Mouse (Mus musculus): ENCODE measurements around the gene Zfp618. TPM values are rescaled to one million over a fixed set of nuclear protein-coding genes. Genes with fewer than 3 reads are reported as not detected.

The Zfp618 gene
- polyA plus RNA-seq, 1 experiment from 2014 or later = 32.5 TPM

DNA sequence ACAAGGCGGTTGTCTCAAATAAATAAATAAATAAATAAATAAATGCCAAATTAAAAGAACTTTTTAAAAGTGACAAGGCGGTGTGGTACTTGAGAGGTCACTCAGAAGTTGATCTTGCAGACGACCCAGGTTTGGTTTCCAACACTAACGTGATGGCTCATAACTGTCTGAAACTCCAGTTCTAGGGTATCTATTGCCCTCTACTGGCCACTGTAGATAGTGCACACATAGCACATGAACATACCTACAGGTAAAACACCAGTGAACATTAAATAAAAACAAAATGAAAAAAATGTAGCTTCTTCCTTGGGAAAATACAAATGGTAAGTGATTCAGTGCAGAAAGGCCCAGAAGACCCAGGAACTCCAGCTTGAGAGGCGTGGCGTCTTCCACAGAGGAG lies 181.9 kb downstream of the Zfp618 start:
- H3K27ac ChIP-seq = no peak overlapping the region
- no peak overlapping the region for H3K4me3 ChIP-seq
- no peaks in the 10 kb centered on the region for H3K36me3 ChIP-seq
- no peaks in the 10 kb centered on the region for H3K27me3 ChIP-seq
- H3K9me3 ChIP-seq = no peaks in the 10 kb centered on the region
- no peak overlapping the region for H3K9ac ChIP-seq
- no peak overlapping the region for H3K4me2 ChIP-seq
- WGBS = 93% methylated on average over 6 of the region's 6 CpGs
- H3K4me1 ChIP-seq = no peaks in the 10 kb centered on the region
- ATAC-seq (ENCODE audit: insufficient number of reproducible peaks, low FRiP score, low TSS enrichment, low read depth) = no peak

DNA sequence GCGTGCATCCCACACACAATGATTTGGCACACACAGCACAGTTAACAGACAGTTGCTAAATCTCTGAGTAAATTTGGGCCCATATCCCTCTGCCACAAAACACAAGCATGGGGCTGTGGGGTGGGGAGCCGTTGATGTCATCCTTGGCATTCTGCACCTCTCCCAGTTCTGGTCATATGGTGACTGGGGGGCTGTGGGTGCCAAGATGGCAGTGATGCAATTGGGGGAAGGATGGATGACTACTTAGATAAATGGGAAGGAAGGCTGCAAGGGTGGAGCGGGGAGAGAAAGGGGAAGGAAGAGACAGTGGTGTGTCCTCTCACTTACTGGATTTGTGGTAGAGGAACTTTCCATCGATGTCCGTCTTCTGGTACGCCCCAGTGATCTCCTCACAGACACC lies 185.8 kb downstream of the Zfp618 start:
- 91% methylated on average over 6 of the region's 6 CpGs for WGBS
- no peak overlapping the region for H3K9ac ChIP-seq
- no peaks in the 10 kb centered on the region for H3K27me3 ChIP-seq
- no peak for ATAC-seq (ENCODE audit: insufficient number of reproducible peaks, low FRiP score, low TSS enrichment, low read depth)
- H3K4me3 ChIP-seq = no peak overlapping the region
- H3K4me1 ChIP-seq = peaks cover 4% of the 10 kb centered on the region
- H3K9me3 ChIP-seq = no peaks in the 10 kb centered on the region
- H3K36me3 ChIP-seq = no peaks in the 10 kb centered on the region
- H3K4me2 ChIP-seq = no peak overlapping the region
- H3K27ac ChIP-seq = no peak overlapping the region

DNA sequence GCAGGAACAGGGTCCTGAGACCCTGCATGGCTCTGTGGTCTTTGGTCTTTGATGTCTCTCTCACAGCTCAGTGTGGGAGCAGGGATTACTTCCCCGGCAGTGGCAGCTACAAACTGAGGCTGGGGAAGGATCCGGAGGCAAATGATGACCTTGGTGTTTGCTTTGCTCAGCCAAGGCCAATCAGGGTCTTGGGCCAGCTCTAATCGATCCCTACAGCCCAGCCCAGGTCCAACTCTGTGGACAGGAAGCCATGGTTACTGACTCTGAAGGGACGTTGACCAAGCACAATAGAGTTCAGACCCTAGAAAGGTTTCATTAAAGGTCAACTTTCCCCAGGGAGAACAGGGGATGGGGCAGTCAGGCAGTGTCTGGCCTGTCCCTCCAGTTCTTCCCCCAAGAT lies 188.7 kb downstream of the Zfp618 start:
- H3K9me3 ChIP-seq = no peaks in the 10 kb centered on the region
- H3K27me3 ChIP-seq = no peaks in the 10 kb centered on the region
- no peak overlapping the region for H3K27ac ChIP-seq
- H3K4me3 ChIP-seq = no peak overlapping the region
- no peaks in the 10 kb centered on the region for H3K36me3 ChIP-seq
- ATAC-seq (ENCODE audit: insufficient number of reproducible peaks, low FRiP score, low TSS enrichment, low read depth) = no peak
- no peak overlapping the region for H3K4me2 ChIP-seq
- peaks cover 4% of the 10 kb centered on the region for H3K4me1 ChIP-seq
- no peak overlapping the region for H3K9ac ChIP-seq
- WGBS = 61% methylated on average over 4 of the region's 4 CpGs

DNA sequence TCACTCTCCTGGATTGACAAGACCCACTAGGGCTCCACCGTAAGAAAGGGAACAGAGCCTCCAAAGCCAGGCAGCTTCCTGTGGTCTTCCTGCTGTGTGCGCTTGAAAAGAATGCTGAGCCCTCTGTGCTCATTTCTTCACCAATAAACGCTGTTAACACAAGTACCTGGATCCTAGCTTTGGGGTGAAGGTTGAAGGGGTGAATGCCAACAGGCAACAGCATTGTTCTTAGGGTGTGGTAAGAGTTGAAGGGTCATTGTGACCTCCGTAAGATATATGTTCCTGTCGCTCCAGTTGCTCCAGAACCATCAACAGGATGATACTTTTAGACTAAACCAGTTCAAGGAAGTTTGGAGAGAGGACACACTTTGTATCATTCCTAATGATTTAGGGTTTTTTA lies 189.3 kb downstream of the Zfp618 start, which contains the start of gene Ambp:
Gene Ambp (minus strand): TSS at position 101 of the 400 bp plus-strand sequence.
- H3K9me3 ChIP-seq = no peaks in the 10 kb centered on the region
- peak within 1 kb of the TSS; percentile 63 for H3K27ac ChIP-seq
- H3K4me3 ChIP-seq = no peak within 1 kb of the TSS
- H3K27me3 ChIP-seq = no peaks in the 10 kb centered on the region
- H3K4me1 ChIP-seq = peaks cover 8% of the 10 kb centered on the region
- 59% methylated on average over 5 of the region's 5 CpGs for WGBS
- H3K36me3 ChIP-seq = no peaks in the 10 kb centered on the region
- H3K4me2 ChIP-seq = no peak within 1 kb of the TSS
- no peak for ATAC-seq (ENCODE audit: insufficient number of reproducible peaks, low FRiP score, low TSS enrichment, low read depth)
- no peak within 1 kb of the TSS for H3K9ac ChIP-seq

DNA sequence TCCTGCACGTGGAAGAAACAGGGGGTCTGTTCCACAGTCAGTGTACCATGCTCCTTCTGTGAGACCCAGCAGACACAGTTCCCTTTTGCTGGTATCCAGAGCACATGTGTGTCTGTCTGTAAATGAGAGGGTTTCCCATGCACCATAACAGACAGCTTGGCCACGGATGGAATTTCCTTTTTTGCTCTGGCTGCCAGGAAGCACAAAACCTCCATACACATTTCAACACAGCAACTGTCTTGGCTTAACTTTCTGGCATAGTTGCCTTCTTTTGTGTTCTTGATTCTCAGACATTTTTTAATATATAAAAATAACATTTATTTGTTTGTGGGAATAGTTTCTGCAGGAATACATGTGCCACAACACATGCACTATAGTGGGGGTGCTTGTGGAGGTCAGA lies 190.2 kb downstream of the Zfp618 start:
- ATAC-seq (ENCODE audit: insufficient number of reproducible peaks, low FRiP score, low TSS enrichment, low read depth) = no peak
- H3K9me3 ChIP-seq = no peaks in the 10 kb centered on the region
- 42% methylated on average over 2 of the region's 2 CpGs for WGBS
- H3K27ac ChIP-seq = peak overlapping the region; percentile 63
- no peak overlapping the region for H3K4me2 ChIP-seq
- H3K9ac ChIP-seq = no peak overlapping the region
- no peaks in the 10 kb centered on the region for H3K36me3 ChIP-seq
- no peak overlapping the region for H3K4me3 ChIP-seq
- peaks cover 8% of the 10 kb centered on the region for H3K4me1 ChIP-seq
- H3K27me3 ChIP-seq = no peaks in the 10 kb centered on the region

DNA sequence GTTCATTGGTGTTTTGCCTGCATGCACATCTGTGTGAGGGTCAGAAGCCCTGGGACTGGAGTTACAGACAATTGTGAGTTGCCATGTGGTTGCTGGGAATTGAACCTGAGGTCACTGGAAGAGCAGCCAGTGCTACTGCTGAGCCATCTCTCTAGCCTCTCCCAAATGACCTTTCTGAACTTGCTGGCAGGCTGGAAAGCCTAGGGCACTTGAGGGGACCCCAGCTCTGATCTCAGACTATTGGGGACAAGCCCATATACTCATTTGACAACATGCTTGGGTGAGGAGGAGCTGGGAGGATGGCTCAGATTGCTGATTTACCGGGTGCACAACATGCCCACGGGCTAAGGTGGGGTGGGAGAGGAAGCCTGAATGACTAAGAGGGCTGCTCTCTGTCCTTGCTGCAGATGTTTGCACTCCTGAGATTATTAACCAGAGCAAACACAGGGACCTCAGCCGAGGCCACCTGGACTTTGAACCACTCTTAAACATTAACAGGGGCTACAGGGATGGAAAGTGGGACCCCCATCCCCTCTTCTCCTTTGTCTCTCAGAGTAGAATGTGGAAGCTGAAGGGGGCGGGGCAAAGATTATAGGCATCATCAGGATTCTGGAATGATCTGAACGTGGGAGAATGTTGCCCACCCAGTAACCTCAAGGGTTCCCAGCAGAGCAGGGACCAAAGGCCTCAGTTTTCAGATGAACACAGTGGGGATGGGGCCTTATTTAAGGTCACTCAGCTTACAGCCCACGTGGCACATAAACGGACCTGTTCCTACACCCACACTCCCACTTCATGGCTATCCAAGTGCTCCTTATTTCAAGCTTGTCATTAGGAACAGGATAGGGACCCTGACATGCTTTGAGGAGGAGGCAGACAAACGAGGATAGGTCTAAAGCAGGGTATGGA lies 191.6 kb downstream of the Zfp618 start:
- Histone ChIP-seq H3K36me3 (no peaks in the 10 kb centered on the region), H3K4me3 (no peak overlapping the region), H3K27ac (no peak overlapping the region), H3K4me2 (no peak overlapping the region), H3K4me1 (peaks cover 8% of the 10 kb centered on the region), H3K9me3 (no peaks in the 10 kb centered on the region), H3K9ac (no peak overlapping the region), H3K27me3 (no peaks in the 10 kb centered on the region)
- ATAC-seq (ENCODE audit: insufficient number of reproducible peaks, low FRiP score, low TSS enrichment, low read depth) = no peak
- 59% methylated on average over 8 of the region's 8 CpGs for WGBS

DNA sequence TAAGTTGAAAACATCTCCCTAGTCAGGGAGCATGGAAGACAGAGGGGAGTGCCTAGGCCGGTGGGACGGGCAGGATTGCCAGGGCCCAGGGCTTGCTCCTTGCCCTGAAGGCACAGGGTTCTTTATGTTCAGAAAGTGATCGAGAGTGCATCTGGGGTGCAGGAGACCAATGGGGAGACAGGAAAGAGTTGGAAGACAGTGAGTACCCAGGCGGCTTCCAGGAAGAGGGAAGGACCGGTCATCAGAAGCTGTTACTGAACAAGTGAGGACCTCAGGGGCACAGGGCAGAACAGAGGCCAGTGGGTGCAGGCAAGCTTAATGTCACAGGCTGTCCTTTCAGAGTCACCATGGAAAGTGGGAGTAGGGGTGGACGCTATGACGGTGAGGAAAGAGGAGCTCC lies 192.8 kb downstream of the Zfp618 start:
- Histone ChIP-seq H3K9me3 (no peaks in the 10 kb centered on the region), H3K4me2 (no peak overlapping the region), H3K36me3 (no peaks in the 10 kb centered on the region), H3K27me3 (no peaks in the 10 kb centered on the region), H3K4me3 (no peak overlapping the region), H3K9ac (no peak overlapping the region), H3K4me1 (peaks cover 8% of the 10 kb centered on the region), H3K27ac (no peak overlapping the region)
- WGBS = 88% methylated on average over 7 of the region's 7 CpGs
- no peak for ATAC-seq (ENCODE audit: insufficient number of reproducible peaks, low FRiP score, low TSS enrichment, low read depth)

DNA sequence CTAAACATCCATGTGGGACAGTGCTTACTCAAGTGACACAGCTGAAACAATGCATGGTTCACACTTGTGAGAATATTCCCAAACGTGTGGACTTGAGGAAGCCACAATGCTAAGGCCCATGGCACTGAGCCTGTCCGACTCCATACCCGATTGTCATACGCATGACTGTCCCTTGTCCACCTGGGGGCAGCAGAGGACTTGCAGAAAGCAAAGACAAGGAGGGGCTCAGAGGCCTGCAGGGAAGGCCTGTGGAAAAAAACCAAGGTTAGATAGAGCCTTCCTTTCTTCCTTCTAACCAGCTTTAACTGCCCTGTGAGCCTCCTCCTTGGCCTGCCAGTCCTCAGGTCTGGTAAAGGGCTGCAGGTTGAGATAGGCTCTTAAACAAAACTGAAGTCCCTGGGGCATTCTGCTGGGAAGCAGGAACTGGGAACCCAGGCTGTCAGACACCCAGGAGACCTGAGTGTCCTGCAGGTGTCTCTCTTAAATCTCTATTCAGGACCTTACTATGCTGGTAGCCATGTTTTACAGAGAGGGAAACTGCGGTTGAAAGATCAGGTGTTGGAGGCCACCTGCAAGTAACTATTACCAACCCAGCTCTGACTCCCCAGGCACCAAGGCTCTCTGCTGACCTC lies 193.7 kb downstream of the Zfp618 start:
- no peak overlapping the region for H3K27ac ChIP-seq
- ATAC-seq (ENCODE audit: insufficient number of reproducible peaks, low FRiP score, low TSS enrichment, low read depth) = peak; percentile 56; the same call in 1 of the 2 replicates

DNA sequence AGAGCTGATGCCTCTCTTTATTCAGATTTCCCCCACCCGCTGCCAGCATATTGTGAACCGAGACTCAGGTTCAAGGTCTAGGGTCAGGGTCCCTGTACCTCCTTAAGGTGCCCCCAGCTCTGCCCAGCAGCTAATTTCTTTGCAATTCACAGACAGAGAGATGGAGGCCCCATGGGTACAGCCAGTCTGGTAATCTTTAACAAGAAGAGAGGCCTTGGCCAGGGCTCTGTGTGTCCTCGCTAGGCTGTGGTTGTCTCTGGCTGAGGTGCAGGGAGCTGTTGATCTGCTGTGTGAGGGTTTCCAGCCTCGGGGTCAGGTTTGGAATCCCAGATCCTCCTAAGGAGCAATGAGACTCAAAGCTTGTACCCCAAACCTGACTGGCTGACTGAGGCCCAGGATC lies 200.3 kb downstream of the Zfp618 start:
- H3K4me3 ChIP-seq = no peak overlapping the region
- H3K27ac ChIP-seq = no peak overlapping the region
- WGBS = 88% methylated on average over 4 of the region's 4 CpGs
- no peak overlapping the region for H3K9ac ChIP-seq
- H3K27me3 ChIP-seq = peaks cover 12% of the 10 kb centered on the region
- no peaks in the 10 kb centered on the region for H3K4me1 ChIP-seq
- ATAC-seq (ENCODE audit: insufficient number of reproducible peaks, low FRiP score, low TSS enrichment, low read depth) = no peak
- H3K4me2 ChIP-seq = no peak overlapping the region
- H3K9me3 ChIP-seq = no peaks in the 10 kb centered on the region
- H3K36me3 ChIP-seq = no peaks in the 10 kb centered on the region

More for the DNA sequence above, 193.7 kb downstream of the Zfp618 start:
- 23% methylated on average over 5 of the region's 5 CpGs for WGBS
- Histone ChIP-seq H3K9ac (no peak overlapping the region), H3K36me3 (no peaks in the 10 kb centered on the region), H3K4me2 (no peak overlapping the region), H3K4me1 (peaks cover 8% of the 10 kb centered on the region), H3K4me3 (no peak overlapping the region), H3K9me3 (no peaks in the 10 kb centered on the region), H3K27me3 (no peaks in the 10 kb centered on the region)

DNA sequence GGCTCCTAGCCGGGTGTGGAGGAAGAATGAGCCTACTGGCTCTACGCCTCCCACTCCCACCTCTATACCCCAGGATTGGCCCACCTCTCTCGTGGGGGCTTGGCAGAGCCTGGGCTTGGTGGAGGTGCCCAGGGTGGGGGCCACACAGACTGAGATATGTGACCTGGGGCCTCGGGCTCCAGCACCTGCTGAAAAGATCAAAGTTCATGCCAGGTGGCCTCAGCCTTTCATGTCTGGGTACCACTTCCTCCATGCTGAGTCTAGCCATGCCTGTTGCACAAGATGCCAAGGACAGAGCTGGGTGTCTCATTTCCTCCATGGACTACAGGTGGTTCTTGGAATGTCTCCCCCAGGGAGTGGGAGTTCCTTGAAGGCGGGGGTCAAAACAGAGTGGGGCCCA lies 200.9 kb downstream of the Zfp618 start:
- Histone ChIP-seq H3K9ac (no peak overlapping the region), H3K27ac (no peak overlapping the region), H3K9me3 (no peaks in the 10 kb centered on the region), H3K36me3 (no peaks in the 10 kb centered on the region), H3K4me3 (no peak overlapping the region), H3K27me3 (peaks cover 19% of the 10 kb centered on the region), H3K4me2 (no peak overlapping the region), H3K4me1 (no peaks in the 10 kb centered on the region)
- no peak for ATAC-seq (ENCODE audit: insufficient number of reproducible peaks, low FRiP score, low TSS enrichment, low read depth)
- 78% methylated on average over 5 of the region's 5 CpGs for WGBS

DNA sequence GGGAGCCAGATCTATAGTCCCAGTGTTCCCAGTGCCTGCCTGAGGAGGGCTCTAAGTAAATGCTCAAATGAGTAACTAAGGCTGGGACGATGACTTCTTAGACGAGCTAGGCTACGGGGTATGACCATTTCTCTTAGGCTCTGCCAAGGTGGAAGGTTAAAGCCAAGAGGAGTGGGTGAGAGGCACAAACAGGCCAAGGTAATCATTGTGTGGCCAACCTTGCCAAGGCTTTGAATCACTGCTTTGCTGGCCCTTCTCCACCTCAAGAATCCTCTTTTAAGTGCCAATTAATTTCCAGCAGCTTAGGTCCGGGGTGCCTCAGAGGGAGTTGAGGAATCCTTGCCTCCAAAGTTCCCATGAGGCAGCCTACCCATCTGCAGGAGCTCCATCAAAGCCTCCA lies 204.7 kb downstream of the Zfp618 start:
- Histone ChIP-seq H3K4me1 (no peaks in the 10 kb centered on the region), H3K27ac (no peak overlapping the region), H3K4me2 (no peak overlapping the region), H3K36me3 (no peaks in the 10 kb centered on the region), H3K9me3 (no peaks in the 10 kb centered on the region), H3K9ac (no peak overlapping the region), H3K27me3 (peaks cover 29% of the 10 kb centered on the region), H3K4me3 (no peak overlapping the region)
- ATAC-seq (ENCODE audit: insufficient number of reproducible peaks, low FRiP score, low TSS enrichment, low read depth) = no peak
- WGBS = 74% methylated on average over 4 of the region's 4 CpGs

DNA sequence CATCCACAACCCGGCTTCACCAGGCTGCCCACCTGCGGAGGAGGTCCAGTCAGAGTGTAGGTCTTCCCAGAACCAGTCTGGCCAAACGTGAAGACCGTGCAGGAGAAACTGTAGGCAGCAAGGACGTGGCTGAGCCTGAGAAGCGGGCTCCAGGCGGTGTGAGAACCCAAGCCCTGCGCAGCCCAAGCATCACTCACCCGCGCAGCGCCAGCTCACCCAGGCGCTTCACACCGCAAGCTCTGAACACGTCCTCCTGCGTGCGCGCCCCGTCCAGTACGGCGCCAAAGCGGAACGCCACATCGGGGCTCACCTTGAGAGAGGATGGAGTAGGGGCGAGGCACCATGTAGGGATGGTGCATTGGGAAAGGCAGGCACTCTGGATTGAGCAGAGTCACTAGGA lies 205.7 kb downstream of the Zfp618 start:
- no peak for ATAC-seq (ENCODE audit: insufficient number of reproducible peaks, low FRiP score, low TSS enrichment, low read depth)
- Histone ChIP-seq H3K4me1 (no peaks in the 10 kb centered on the region), H3K9me3 (no peaks in the 10 kb centered on the region), H3K27ac (no peak overlapping the region), H3K36me3 (no peaks in the 10 kb centered on the region), H3K4me3 (no peak overlapping the region), H3K9ac (no peak overlapping the region), H3K27me3 (peaks cover 29% of the 10 kb centered on the region), H3K4me2 (no peak overlapping the region)
- WGBS = 39% methylated on average over 24 of the region's 24 CpGs

Measured in limb, embryonic 15.5 days (tissue).